Mouse (Mus musculus) adrenal gland, postnatal 25 days (tissue): Measurements from ENCODE around the gene Thada. TPM values are rescaled to one million over a fixed set of nuclear protein-coding genes. Genes with fewer than 3 reads are reported as not detected.

Source experiments
- DNase-seq: peaks from one replicate; pipeline ENCODE4 v3.0.0; 2021; ENCODE audit warnings: mixed read lengths
- total RNA-seq: library from RNA; stranded (reverse); gene quantifications from 2 replicates; pipeline ENCODE4 v1.2.3, GENCODE M21; 2021

Gene Thada
- total RNA-seq, 1 experiment from 2014 or later: 24.1 TPM

GRCm38 (mm10) chr17:84477176-84477575 is 11.2 kb upstream of the Thada start:
- no peak for DNase-seq

- DNase-seq: no peak
Observed at GRCm38 (mm10) chr17:84474312-84474711, 8.3 kb upstream of the Thada start.

- DNase-seq: no peak
Observed at GRCm38 (mm10) chr17:84435012-84435411, 31.0 kb downstream of the Thada start.

GRCm38 (mm10) chr17:84434233-84434632 is 31.8 kb downstream of the Thada start:
- no peak for DNase-seq

GRCm38 (mm10) chr17:84431991-84432390 is 34.0 kb downstream of the Thada start:
- DNase-seq: no peak

- no peak for DNase-seq
Observed at GRCm38 (mm10) chr17:84424258-84424657, 41.7 kb downstream of the Thada start.

- no peak for DNase-seq
Observed at GRCm38 (mm10) chr17:84422916-84423315, 43.1 kb downstream of the Thada start.

GRCm38 (mm10) chr17:84422001-84422785 is 43.8 kb downstream of the Thada start:
- DNase-seq: no peak

- no peak for DNase-seq
Observed at GRCm38 (mm10) chr17:84421042-84421441, 45.0 kb downstream of the Thada start.

GRCm38 (mm10) chr17:84420276-84420639 is 45.7 kb downstream of the Thada start:
- DNase-seq: no peak

GRCm38 (mm10) chr17:84419326-84420275 is 46.4 kb downstream of the Thada start:
- DNase-seq: no peak

- DNase-seq: no peak
Observed at GRCm38 (mm10) chr17:84415936-84416335, 50.1 kb downstream of the Thada start.

GRCm38 (mm10) chr17:84408731-84409130 is 57.3 kb downstream of the Thada start:
- no peak for DNase-seq

- DNase-seq: peak; percentile 39
Observed at GRCm38 (mm10) chr17:84405616-84406015, 60.4 kb downstream of the Thada start.

GRCm38 (mm10) chr17:84401796-84402195 is 64.2 kb downstream of the Thada start:
- DNase-seq: no peak

GRCm38 (mm10) chr17:84399431-84399830 is 66.6 kb downstream of the Thada start:
- no peak for DNase-seq

- no peak for DNase-seq
Observed at GRCm38 (mm10) chr17:84390026-84390425, 76.0 kb downstream of the Thada start.

- no peak for DNase-seq
Observed at GRCm38 (mm10) chr17:84386176-84386575, 79.8 kb downstream of the Thada start.

- DNase-seq: no peak
Observed at GRCm38 (mm10) chr17:84385696-84386095, 80.3 kb downstream of the Thada start.

- DNase-seq: no peak
Observed at GRCm38 (mm10) chr17:84384661-84385060, 81.3 kb downstream of the Thada start.

- no peak for DNase-seq
Observed at GRCm38 (mm10) chr17:84380340-84380739, 85.7 kb downstream of the Thada start.

- no peak for DNase-seq
Observed at GRCm38 (mm10) chr17:84376882-84377281, 89.1 kb downstream of the Thada start.

- DNase-seq: no peak
Observed at GRCm38 (mm10) chr17:84372411-84373045, 93.5 kb downstream of the Thada start.
